Mouse (Mus musculus): ENCODE data around the gene Pxn. TPM values are rescaled to one million over a fixed set of nuclear protein-coding genes. Genes with fewer than 3 reads are reported as not detected.
A peak's percentile ranks its signal among the peaks of the same experiment; 100 is the strongest.

Gene Pxn
- polyA plus RNA-seq, 1 experiment from 2014 or later = 24.6 TPM

- H3K9ac ChIP-seq = no peak overlapping the region
Observed at GRCm38 (mm10) chr5:115479561-115479960, 26.9 kb upstream of the Pxn start.

GRCm38 (mm10) chr5:115480101-115480500 lies 26.4 kb upstream of the Pxn start:
- Histone ChIP-seq H3K4me3 (replicated peaks) (peak overlapping the region; percentile 23), H3K4me1 (peaks cover 37% of the 10 kb centered on the region), H3K27ac (no peak overlapping the region), H3K9me3 (no peaks in the 10 kb centered on the region), H3K36me3 (replicated peaks) (no peaks in the 10 kb centered on the region; the same call in 1 of the 2 replicates), H3K4me2 (peak overlapping the region; percentile 38), H3K9ac (peak overlapping the region; percentile 17; the same call in 1 of the 2 replicates), H3K27me3 (peaks cover 39% of the 10 kb centered on the region)
- no peak for ATAC-seq (ENCODE audit: low FRiP score)
- WGBS = 13% methylated on average over 27 of the region's 27 CpGs

More at GRCm38 (mm10) chr5:115479561-115479960, 26.9 kb upstream of the Pxn start:
- Histone ChIP-seq H3K4me2 (no peak overlapping the region), H3K27me3 (peaks cover 42% of the 10 kb centered on the region), H3K27ac (no peak overlapping the region), H3K9me3 (no peaks in the 10 kb centered on the region), H3K36me3 (replicated peaks) (no peaks in the 10 kb centered on the region; the same call in 1 of the 2 replicates), H3K4me3 (replicated peaks) (no peak overlapping the region), H3K4me1 (peaks cover 33% of the 10 kb centered on the region)
- no peak for ATAC-seq (ENCODE audit: low FRiP score)
- 32% methylated on average over 15 of the region's 15 CpGs for WGBS

GRCm38 (mm10) chr5:115482390-115483265 lies 23.8 kb upstream of the Pxn start:
- ATAC-seq (ENCODE audit: low FRiP score) = no peak
- Histone ChIP-seq H3K4me2 (peak overlapping the region; percentile 41), H3K27me3 (peaks cover 39% of the 10 kb centered on the region), H3K36me3 (replicated peaks) (no peaks in the 10 kb centered on the region), H3K4me1 (peaks cover 24% of the 10 kb centered on the region), H3K4me3 (replicated peaks) (peak overlapping the region; percentile 18), H3K9ac (no peak overlapping the region), H3K27ac (no peak overlapping the region), H3K9me3 (no peaks in the 10 kb centered on the region)
- WGBS = 21% methylated on average over 38 of the region's 38 CpGs

GRCm38 (mm10) chr5:115483385-115483784 lies 23.1 kb upstream of the Pxn start:
- no peak for ATAC-seq (ENCODE audit: low FRiP score)
- 21% methylated on average over 6 of the region's 6 CpGs for WGBS
- no peak overlapping the region for H3K4me3 ChIP-seq (replicated peaks)
- no peaks in the 10 kb centered on the region for H3K36me3 ChIP-seq (replicated peaks)
- H3K27ac ChIP-seq = no peak overlapping the region
- H3K4me2 ChIP-seq = no peak overlapping the region
- H3K9me3 ChIP-seq = no peaks in the 10 kb centered on the region
- H3K27me3 ChIP-seq = peaks cover 39% of the 10 kb centered on the region
- peaks cover 24% of the 10 kb centered on the region for H3K4me1 ChIP-seq
- no peak overlapping the region for H3K9ac ChIP-seq

- Histone ChIP-seq H3K9ac (peak within 1 kb of the TSS; percentile 53), H3K27me3 (peaks cover 39% of the 10 kb centered on the region), H3K4me1 (peaks cover 28% of the 10 kb centered on the region), H3K4me3 (replicated peaks) (peak within 1 kb of the TSS; percentile 35), H3K9me3 (no peaks in the 10 kb centered on the region), H3K4me2 (peak within 1 kb of the TSS; percentile 54), H3K36me3 (replicated peaks) (no peaks in the 10 kb centered on the region), H3K27ac (peak within 1 kb of the TSS; percentile 57)
- ATAC-seq (ENCODE audit: low FRiP score) = peak; percentile 83
- 8% methylated on average over 30 of the region's 30 CpGs for WGBS
Observed at GRCm38 (mm10) chr5:115483947-115484920, 22.2 kb upstream of the Pxn start, which contains the start of gene Sirt4. Gene Sirt4 (minus strand): TSS chr5:115484725.

- H3K4me1 ChIP-seq = peaks cover 32% of the 10 kb centered on the region
- 0 out of 2 replicates have a peak overlapping the region, but pooled peaks have one; percentile 48 for H3K9ac ChIP-seq
- no peak overlapping the region for H3K27ac ChIP-seq
- no peak for ATAC-seq (ENCODE audit: low FRiP score)
- H3K4me3 ChIP-seq (replicated peaks) = peak overlapping the region; percentile 35; the same call in 1 of the 2 replicates
- H3K4me2 ChIP-seq = peak overlapping the region; percentile 54
- peaks cover 31% of the 10 kb centered on the region for H3K27me3 ChIP-seq
- H3K9me3 ChIP-seq = no peaks in the 10 kb centered on the region
- WGBS = 76% methylated on average over 5 of the region's 5 CpGs
- H3K36me3 ChIP-seq (replicated peaks) = no peaks in the 10 kb centered on the region
Observed at GRCm38 (mm10) chr5:115484996-115485395, 21.5 kb upstream of the Pxn start.

GRCm38 (mm10) chr5:115485489-115486205 lies 20.8 kb upstream of the Pxn start:
- H3K27ac ChIP-seq = no peak overlapping the region
- no peak overlapping the region for H3K4me3 ChIP-seq (replicated peaks)
- peaks cover 25% of the 10 kb centered on the region for H3K27me3 ChIP-seq
- H3K4me2 ChIP-seq = no peak overlapping the region
- WGBS = 88% methylated on average over 18 of the region's 18 CpGs
- H3K9ac ChIP-seq = no peak overlapping the region
- no peaks in the 10 kb centered on the region for H3K36me3 ChIP-seq (replicated peaks)
- no peak for ATAC-seq (ENCODE audit: low FRiP score)
- no peaks in the 10 kb centered on the region for H3K9me3 ChIP-seq
- peaks cover 29% of the 10 kb centered on the region for H3K4me1 ChIP-seq

GRCm38 (mm10) chr5:115486726-115487125 lies 19.8 kb upstream of the Pxn start:
- 60% methylated on average over 4 of the region's 4 CpGs for WGBS
- Histone ChIP-seq H3K4me1 (peaks cover 36% of the 10 kb centered on the region), H3K36me3 (replicated peaks) (no peaks in the 10 kb centered on the region), H3K4me2 (no peak overlapping the region), H3K4me3 (replicated peaks) (no peak overlapping the region), H3K27ac (no peak overlapping the region), H3K27me3 (peaks cover 18% of the 10 kb centered on the region), H3K9ac (no peak overlapping the region), H3K9me3 (no peaks in the 10 kb centered on the region)
- no peak for ATAC-seq (ENCODE audit: low FRiP score)

GRCm38 (mm10) chr5:115487353-115487752 lies 19.1 kb upstream of the Pxn start:
- no peak overlapping the region for H3K4me3 ChIP-seq (replicated peaks)
- H3K27ac ChIP-seq = no peak overlapping the region
- 87% methylated on average over 8 of the region's 8 CpGs for WGBS
- peaks cover 15% of the 10 kb centered on the region for H3K27me3 ChIP-seq
- no peaks in the 10 kb centered on the region for H3K36me3 ChIP-seq (replicated peaks)
- no peak overlapping the region for H3K9ac ChIP-seq
- no peak for ATAC-seq (ENCODE audit: low FRiP score)
- H3K9me3 ChIP-seq = no peaks in the 10 kb centered on the region
- H3K4me2 ChIP-seq = no peak overlapping the region
- H3K4me1 ChIP-seq = peaks cover 40% of the 10 kb centered on the region

GRCm38 (mm10) chr5:115487942-115488580 lies 18.4 kb upstream of the Pxn start:
- no peak for ATAC-seq (ENCODE audit: low FRiP score)
- Histone ChIP-seq H3K36me3 (replicated peaks) (no peaks in the 10 kb centered on the region), H3K27me3 (peaks cover 8% of the 10 kb centered on the region), H3K9ac (no peak overlapping the region), H3K9me3 (no peaks in the 10 kb centered on the region), H3K27ac (no peak overlapping the region), H3K4me3 (replicated peaks) (no peak overlapping the region), H3K4me2 (no peak overlapping the region), H3K4me1 (peaks cover 33% of the 10 kb centered on the region)
- 78% methylated on average over 9 of the region's 9 CpGs for WGBS

All from forebrain, embryonic 12.5 days (tissue).